Mouse (Mus musculus) urinary bladder, postnatal 36 days (tissue): ENCODE measurements at regions not wholly inside any gene's neighbourhood (a gene's known extent, or its start where the extent isn't known, plus 50 kb on each side); places are given as distances from the start of the nearest gene placed in this dataset.
"Not testable (repeated sequence)": the region's sequence is repeated elsewhere in the genome, so short reads cannot be mapped to it uniquely, and the experiment has no call there.

Source experiments
- DNase-seq, 2 experiments: peaks; one replicate each; pipeline ENCODE4 v3.0.0; 2022; ENCODE audit warnings: low spot score in 2 of 2, mixed read lengths in 1 of 2

DNA sequence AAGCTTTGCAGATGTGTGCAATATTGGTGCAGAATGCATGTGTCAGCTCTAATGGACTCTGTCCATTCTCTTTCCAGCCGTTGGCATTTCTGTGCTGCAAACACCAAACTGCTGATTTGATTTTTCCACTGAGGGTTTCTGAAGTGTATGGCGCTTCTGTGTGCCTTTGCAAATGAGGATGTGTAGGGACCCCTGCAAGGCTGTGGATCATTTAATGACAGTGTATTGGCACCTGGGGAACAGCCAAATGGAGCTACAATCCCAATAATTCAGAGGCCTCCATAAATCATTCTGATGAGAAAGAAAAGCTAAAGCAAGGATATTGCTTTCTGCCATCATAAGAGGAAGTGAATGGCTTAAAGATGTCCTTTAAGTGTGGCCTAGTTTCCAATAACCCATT, 305.9 kb upstream of the Pkdcc start:
- DNase-seq: no peak

DNA sequence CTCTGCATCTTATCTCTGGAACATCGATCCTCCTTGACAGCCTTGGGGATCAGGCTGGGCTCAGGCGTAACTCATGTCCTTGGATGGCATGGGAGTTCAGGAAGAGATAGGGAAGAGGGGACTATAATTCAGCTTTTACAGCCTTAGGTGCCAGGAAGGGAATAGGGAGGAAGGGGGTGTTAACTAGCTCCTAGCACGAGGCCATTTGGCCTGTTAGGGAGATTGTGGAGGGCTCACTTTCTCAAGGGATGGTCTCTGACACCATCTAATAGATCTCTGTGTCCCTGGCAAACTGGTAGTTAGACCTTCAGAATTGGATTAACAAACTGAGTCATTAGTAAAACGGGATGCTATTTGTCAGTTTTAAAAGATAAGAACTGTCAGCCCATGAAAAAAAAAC, 292.1 kb upstream of the Pkdcc start:
- not testable (repeated sequence) for DNase-seq

DNA sequence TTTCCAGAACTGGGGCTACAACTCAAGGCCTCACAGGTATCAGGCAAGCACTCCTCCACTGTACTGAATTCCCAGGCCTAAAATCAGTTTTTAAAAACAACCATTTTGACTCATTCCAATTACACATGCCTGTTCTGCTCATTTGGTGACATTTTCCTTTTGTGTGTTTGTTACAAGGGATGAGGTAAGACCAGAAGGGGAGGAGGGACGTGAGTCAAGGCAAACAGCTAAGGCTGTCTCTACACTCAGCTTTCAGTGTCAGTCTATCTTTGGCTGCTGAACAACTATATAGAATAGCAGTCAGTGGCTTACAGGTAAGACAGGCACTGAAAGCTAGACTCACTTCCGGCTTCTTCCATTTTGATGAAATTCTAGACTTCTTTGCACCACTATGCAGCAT, 289.3 kb upstream of the Pkdcc start:
- no peak for DNase-seq

DNA sequence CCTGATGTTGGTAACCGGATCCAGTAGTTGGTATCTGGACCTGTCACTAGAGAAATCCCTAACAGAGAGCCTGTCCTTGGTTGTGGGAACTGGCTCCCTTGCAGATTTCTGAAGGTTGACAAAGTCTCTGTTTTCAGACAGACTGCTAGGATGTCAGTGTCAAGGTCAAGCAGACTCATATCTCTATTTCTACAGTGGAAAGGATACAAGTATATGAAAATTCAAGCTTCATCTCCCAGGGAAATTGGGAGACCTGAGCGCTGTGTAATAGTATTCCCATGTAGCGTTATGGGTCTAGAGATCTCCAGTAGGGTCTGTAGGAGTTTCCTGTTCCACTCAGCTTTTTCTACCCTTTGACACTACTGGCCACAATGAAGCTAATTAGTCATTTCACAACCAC, 287.4 kb upstream of the Pkdcc start:
- DNase-seq: no peak

DNA sequence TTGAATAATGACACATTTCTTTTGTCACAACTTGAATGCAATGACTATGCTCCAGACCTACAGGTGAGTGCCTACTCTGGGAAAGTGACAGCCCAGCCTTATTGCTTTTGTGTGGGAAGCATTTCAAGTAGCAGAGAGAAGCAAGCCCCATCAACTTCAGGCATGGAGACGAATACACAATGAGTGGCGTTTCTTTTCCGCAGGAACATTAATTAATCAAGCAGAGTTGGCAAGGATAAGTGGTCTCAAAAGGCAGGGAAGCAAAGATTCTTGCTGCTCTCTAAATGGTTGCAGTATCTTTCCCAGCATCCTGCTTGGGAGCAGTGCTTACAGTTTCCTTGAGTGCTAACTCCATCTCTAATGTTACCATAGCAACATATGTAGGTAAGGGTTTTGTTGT, 285.6 kb upstream of the Pkdcc start:
- DNase-seq: no peak

DNA sequence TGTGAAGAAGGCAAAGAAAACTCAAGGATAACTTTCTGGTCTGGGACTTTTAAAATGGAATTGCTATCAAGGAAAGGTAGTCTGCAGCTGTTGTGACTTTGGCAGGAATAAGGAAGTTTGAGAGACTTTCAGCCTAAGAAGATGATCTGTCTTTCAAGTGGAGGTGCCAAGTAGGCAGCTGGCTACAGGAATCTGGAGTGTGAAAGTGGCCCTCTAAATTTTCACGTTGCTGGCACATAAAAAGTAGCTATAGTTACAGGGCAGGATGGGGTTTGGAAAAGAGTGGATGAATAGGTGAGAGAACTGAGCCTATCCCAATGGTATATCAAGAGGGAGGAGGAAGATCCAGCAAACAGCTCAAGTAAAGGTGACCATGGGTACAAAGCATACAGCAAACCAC, 284.4 kb upstream of the Pkdcc start:
- no peak for DNase-seq

DNA sequence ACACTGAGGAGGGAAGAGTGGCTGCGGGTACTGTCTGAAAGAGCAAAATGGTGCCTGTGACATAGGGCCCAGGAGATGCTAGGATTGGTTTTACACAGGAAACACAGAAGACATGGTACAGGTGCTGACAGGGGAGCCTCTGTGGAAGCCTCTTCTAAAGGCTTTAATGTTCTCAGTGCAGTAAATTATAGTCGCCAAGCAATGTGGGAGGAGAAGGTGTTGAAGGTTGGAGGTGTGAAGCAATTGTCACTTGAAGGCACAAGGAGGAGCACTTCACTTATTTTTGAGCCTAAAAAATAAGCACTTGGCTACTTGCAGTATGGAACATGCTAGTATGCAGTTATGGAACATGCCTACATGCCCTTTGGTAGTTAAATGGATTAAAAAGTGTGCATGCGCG, 283.6 kb upstream of the Pkdcc start:
- no peak for DNase-seq

DNA sequence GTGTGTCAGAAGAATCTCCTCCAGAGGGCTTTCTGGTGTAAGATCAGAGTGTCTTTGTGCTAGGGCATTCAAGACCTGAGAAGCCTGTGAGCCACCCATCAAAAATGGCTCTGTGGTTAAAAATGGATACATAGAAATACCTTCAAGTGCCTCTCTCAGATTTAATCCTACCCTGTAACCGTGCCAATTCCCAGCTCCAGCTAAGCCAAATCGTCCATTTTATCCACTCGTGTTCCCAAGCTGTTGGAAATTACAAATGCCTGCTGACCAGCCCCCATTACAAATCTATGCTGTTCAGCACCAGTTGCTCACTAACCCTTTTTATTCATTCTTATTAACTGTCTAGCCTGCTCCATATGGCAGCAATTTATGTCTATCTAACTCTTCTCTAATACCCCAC, 278.3 kb upstream of the Pkdcc start:
- no peak for DNase-seq

DNA sequence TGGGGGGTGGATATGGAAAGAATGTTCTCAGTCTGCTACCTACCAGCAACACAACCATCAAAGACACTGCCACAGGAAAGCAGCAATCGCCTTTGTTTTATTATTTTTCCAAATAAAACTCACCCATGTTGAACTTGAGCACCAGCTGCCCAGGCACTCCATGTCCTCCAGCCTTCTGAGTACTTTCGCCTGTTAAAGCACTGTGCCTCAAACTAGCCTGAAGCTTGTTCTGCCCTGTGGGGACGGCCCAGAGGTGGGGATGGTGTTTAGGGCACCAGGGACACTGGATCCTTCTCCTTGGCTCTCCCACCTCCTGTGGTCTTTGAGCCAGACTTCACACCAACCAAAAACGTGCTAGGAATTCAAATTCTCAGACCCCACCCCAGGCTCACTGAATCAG, 269.0 kb upstream of the Pkdcc start:
- DNase-seq: no peak

DNA sequence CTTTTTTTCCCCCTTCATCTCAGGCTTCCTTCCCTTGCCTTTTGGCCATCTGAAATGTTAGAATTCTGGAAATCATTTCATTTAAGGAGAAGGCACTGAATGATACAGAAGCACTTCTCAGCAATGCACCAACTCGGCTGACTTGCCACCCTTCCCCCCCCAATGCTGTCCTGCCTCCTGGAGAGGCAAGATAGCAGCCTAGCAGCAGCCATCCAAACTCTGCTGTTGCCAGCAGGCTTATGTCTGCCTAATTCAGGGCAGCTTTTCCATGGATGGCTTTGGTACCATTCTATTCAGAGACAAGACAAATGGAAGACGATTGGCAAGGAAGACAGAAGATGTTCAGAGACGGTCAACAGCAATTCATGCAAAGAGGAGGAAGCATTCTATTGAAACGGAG, 265.3 kb upstream of the Pkdcc start:
- DNase-seq: no peak

DNA sequence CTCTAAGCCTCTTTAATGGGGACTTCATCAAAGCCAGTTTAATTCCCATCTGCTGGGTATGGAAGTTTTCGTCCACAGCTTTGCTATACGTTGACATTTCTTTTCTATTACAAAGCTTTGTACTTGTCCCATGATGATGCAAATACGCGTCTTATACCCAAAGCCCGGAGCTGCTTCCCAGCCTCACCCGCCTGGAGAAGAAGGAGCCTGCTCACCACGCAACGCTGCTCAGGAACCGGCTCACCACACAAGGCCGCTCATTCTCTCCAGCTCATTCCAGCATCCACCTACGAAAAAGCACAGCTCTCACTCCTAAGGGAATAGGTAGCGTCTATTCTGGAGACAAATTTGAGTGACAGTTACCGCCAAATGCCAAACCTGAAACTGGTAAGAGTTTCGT, 264.8 kb upstream of the Pkdcc start:
- DNase-seq: no peak

DNA sequence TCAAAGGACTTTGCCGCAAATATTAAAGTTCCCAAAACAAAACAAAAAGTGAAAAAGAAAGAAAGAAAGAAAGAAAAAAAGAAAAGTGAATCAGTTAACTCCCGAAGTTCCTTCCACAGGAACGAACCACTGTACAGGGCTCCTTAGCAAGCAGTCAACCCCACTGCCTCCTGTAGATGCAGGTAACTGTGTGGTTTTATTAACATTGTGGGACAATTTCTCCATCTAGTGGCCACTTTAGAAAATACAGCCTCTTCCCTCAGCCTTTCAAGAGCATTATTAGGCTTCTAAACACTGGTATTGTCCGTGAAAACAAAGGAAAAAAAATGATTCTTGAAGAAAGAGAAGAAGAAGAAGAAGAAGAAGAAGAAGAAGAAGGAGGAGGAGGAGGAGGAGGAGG, 257.7 kb upstream of the Pkdcc start:
- no peak for DNase-seq

DNA sequence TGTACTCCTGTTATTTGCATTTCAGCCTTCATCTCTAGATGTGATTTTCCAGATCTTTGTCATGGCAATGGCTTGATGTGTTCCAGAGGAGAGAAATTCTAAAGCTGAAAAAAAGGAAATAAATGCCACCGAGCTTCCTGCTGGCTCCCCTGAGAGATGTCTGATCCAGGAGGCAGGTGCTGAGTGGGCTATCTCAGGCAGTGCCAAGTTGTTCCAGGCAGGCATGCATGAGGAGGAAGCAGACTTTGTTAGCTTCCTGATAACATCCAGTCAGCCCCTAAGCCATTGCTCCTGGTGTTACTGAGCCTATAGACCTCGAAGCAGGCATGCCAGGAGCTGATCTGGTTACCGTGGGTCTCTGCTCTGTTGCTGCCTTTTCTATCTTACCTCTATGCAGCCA, 251.7 kb upstream of the Pkdcc start:
- no peak for DNase-seq

DNA sequence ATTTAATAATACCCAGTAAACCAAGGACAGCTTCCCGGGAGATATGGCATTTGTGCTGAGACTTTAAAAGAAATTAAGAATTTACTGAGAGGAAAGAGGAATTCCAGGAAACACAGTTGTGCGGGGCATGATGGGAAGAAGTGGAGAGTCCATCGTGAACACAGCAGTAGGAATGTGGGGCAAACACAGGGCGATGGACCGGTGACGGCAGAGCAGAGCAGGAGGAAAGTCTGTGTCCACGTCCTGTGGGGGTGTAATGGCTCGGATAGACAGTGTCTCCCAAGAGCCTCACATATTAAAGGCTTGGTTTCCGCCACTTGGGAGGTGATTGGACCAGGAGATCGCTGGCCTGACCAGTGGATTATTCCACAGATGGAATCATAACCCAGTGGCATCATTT, 215.4 kb upstream of the Pkdcc start:
- DNase-seq: no peak

DNA sequence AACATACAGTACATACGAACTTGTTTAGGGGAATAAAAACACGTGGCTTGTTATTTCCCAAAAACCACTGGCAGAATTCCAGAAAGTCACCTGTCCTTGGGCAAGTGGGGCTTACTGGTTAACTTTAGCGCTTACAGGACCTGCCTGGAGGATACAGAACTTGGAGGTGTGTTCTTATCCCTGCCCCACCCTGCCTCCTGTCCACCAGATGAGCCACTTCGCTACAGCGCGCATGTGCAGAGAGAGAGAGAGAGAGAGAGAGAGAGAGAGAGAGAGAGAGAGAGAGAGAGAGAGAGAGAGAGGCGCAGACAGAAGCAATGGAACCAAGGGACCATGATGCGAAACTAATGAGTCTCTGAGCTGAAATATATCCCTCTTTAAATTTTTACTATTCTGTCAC, 214.7 kb upstream of the Pkdcc start:
- DNase-seq: no peak

DNA sequence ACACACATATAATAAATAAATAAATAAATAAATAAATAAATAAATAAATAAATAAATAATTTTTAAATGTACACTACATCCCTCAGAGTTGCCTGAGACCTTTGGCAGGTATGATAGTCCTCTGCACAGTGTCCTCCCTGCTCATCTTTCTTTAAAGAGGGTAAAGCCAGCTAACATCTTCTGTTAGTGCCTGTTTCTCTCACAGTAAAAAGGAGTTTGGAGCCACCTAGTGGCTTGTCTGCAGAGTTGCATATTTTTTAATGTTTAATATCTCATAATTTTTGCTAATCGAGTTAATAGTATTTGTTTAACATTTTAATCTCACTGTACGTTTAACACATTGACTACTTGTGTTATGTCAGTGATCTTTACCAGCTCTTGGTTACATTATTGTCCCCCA, 213.5 kb upstream of the Pkdcc start:
- no peak for DNase-seq

DNA sequence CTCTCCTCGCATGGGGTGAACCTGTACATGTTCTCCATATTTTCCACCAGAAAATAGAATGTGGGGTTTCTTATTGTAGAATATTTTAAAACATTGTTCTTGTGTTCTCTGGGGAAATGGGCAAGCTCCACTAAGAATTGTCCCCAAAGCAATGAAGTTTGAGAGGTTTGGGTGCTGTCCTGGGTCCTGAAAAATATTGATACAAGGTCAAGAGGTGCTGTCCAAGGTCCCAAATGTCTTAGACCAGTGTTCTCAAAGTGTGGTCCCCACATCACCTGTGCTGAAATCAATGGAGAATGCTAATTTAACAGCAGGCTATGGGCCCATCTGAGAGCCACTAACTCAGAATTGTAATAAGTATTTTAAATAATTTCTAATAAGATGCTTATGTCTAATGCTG, 204.2 kb upstream of the Pkdcc start:
- no peak for DNase-seq

DNA sequence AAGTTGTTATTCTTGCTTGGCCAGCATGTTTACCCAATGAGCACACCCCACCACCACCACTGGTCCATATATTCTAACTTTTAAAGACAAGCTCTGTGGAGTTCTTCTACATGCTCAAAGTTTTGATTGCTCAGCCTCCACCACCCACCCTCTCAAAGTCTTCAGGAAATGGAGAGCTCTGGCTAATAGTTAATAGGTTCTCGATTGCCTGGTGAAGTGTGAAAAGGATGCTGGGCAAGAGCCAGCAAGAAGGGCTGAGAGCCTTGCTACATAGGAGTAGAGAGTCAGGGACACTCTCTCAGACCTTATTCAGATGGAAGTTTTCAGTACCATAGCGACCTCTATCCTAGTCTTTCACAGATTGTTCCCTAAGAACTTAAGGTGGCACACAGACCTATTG, 199.4 kb upstream of the Pkdcc start:
- no peak for DNase-seq

DNA sequence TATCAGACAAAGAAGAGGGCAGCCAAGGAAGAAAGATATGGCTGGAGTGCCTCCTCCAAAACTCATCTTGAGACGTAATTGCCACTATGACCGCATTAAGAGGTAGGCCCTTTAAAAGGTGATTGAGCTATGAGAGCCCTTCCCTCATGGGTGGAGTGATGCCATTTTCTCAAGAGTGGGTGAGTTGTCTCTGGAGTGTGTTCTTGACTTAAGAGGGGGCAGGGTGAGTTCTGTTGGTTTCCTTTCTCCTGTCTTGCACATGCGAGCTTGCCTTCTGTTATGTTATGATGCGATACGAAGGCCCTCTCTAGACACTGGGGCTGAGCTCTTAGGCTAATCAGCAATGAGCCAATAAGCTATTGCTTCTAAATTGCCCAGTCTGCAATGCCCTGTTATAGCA, 198.2 kb upstream of the Pkdcc start:
- DNase-seq: no peak

DNA sequence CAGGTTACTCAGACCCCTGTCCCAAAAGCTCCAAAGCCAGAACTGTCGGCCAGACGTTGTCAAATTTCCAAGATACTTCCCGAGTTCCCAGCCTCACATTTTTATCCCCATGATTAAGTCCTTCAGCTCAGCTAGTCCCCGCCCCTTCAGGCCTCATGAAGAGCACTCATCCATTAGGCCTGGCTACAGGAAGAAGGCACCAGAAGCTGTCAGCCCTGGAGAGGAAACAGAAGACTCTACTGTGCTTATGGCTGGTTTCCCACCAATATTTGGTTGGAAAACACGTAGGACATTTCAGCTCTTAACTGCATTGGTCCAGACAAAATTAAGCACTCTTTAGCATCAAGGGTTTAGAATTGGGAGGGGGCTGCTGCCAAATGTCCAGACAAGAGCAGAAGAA, 195.8 kb upstream of the Pkdcc start:
- no peak for DNase-seq

DNA sequence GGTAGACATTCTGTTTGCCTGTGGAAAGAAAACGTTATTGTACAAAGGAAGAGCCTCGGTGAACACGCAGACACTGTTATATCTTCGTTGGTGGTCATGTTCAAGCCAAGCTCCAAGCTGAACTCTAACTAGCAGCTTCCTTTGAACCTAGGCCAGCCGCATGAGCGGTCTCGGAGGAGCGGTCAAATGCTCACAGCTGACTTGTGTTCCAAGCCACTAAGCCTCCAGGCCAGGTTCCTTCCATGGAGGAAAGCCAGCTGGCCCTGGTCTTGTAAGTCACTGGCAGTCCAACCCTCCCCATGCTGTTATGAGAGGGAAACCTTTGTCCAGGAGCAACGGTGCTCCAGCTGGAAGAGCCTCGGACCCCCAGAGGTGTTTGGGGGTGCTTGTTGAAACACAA, 194.5 kb upstream of the Pkdcc start:
- peak; percentile 29 to 69 for DNase-seq

DNA sequence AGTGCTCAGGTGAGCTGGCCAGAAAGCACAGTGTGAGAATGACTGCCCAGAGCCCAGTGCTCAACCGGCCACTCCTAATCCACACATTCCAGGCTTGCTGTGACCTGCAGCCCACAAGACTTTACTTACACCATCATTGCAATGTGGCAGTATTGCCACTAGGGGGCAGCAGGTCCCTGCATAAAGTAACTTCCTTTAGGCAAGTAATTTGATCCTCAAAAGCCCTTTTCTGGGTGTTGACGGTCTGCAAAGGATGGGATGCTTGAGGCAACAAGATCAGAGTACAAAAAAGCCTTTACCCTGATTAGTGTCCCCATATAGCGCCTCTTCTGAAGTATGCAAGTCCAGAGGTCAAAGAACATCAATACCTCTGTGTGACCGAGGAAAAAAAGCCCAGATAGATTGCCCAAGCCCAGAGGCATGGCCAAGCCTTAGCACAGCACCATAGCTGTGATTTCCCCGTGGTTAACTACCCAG, 189.7 kb upstream of the Pkdcc start:
- peak; percentile 73 to 79 for DNase-seq

DNA sequence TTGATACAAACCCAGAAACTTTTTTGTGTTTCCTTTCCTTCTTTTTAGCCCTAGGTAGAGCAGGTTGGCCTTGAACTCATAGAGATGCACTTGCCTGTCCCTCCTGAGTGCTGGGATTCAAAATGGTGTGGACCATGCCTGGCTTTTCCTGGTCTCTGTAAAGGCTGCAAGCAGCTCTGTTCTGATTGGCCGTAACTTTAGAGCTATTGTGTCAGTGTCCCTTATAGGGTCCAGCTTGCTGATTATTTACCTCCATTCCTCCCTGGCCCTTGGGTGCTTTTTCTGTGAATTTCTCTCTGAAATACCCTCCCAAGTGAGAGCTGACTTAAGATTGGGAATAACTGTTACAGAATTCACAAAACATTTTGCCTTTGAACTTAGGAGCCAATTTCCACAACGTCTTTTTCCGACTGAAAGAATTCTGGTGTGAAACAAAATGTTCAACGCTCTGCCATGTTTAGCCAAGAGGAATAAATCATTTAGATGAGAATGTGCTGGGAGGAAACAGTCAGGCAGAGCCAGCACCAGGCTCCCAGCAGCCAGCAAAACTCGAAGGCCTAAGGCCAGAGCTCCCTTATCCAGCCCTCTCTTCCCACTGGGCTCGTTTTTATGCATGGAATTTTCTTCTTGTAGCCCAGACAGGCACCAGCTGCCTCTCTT, 180.0 kb upstream of the Pkdcc start:
- peak; percentile 13 to 46 for DNase-seq

DNA sequence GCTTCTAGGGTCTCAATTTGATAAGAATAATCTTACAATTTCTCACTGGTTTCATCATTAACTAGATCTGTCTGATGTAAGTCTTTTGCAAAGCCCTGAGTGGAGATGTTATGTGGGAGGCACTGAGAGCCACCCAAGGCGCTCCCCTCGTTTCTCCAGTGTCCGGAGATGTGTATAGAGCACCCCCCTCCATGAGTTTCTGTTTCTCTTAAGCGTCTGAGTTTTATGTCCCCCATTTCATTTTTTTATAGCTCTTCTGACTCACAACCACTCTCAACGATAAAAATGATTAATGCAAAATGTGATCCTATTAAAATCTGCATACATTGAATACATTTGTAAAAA, 179.5 kb upstream of the Pkdcc start:
- DNase-seq: no peak

DNA sequence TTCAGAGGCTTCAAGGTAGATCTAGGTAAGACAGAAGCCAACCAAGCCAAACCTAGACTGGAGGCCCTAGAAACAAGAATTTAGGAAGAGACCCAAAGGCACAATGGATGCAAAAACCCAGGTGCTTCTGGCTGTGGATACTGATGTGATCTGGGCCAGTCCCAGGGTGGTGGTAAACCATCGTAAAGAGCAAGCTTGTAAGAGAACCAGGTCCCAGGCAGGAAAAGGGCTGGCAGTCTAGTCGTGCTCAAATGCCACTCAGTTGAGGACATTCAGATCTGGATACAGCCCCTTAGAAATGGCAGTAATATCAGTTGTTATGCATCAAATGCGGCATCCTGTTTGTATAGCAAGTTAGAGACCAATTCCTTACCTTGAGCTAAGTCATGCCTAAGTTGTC, 175.5 kb upstream of the Pkdcc start:
- no peak for DNase-seq
